Mouse (Mus musculus): ENCODE measurements around the gene Hras. TPM values are rescaled to one million over a fixed set of nuclear protein-coding genes. Genes with fewer than 3 reads are reported as not detected.
A peak's percentile ranks its signal among the peaks of the same experiment; 100 is the strongest.

The Hras gene
- total and polyA plus RNA-seq, 3 experiments = 29.3 to 38.9 (median 32.7) TPM

DNA sequence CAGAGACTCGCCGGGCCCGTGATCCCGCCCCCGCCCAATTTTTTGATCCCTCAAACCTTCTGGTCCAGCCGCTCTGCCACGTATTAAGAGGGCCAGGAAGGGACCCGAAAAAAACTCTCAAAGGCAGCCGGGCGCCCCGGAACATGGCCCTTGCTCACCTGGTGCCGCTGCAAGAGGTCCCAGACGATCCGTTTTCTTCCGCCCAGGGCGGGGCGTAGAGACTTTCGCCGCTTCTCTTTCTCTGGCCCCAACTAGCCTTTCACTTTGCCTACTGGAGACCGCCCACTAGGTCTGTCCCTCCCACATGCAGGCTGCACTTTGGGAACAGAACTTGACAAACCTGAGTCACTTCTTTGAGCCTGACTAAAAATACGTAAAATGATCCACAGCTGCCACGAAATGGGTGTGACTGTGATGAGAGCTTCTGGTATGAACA, 25.3 kb downstream of the Hras start:
- H3K4me1 ChIP-seq (ENCODE audit: insufficient read depth, low read depth, low read length) = peaks cover 70% of the 10 kb centered on the region
- H3K36me3 ChIP-seq (replicated peaks) = peaks cover 37% of the 10 kb centered on the region
- H3K9me3 ChIP-seq (replicated peaks) = no peaks in the 10 kb centered on the region
- TF ChIP-seq GATA2 (IDR thresholded peaks at IDR 0.05; ENCODE audit: borderline replicate concordance, low read depth, low read length) (no peak), POLR2AphosphoS5 (IDR thresholded peaks at IDR 0.05; ENCODE audit: insufficient replicate concordance, low read depth, low read length) (no peak), CTCF (IDR thresholded peaks at IDR 0.05; ENCODE audit: low read depth, low read length) (no peak), TAL1 (conservative IDR thresholded peaks at IDR 0.05; ENCODE audit: low read depth, low read length) (no peak), GATA1 (IDR thresholded peaks at IDR 0.05; ENCODE audit: borderline replicate concordance, low read length) (no peak)
- peak overlapping the region; percentile 72 for H3K4me3 ChIP-seq (ENCODE audit: low read depth, low read length)
- DNase-seq (ENCODE audit: low spot score) (peak; percentile 71), ATAC-seq (ENCODE audit: extremely low read depth, insufficient number of reproducible peaks, low FRiP score, poor library complexity, severe bottlenecking) (peak; percentile 72)
- H3K27me3 ChIP-seq (ENCODE audit: insufficient read depth, low read length) = peaks cover 4% of the 10 kb centered on the region; the same call in 1 of the 2 replicates

DNA sequence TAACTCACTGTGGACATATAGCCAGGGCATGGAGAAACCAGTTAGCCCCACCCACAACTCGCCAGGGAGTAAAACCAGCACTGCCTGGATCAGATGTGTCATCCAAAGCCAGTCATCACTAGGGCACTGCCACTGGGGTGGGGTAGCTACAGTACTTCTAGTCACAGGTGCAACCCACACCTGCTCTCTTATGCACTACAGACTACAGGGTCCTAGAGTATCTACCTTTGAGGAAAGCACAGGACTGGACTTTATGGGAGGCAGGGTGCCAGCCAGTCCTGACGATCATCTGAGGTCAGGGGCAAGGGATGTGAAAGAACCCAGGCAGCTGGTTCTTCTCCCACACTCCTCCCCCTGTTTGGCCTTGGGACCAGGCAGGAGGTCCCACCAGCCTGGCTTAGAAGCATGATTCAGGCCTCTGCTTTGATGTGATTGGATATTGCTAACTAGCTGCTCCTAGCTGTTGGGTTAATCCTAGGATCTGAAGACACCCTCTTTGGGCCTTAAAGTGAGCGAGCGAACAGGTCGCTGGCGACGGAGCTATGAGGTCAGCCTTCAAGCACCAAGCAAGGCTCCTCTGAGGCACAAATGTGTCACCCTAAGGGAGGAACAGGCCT, 25.8 kb downstream of the Hras start:
- H3K4me1 ChIP-seq (ENCODE audit: insufficient read depth, low read depth, low read length) = peaks cover 65% of the 10 kb centered on the region
- ATAC-seq (ENCODE audit: extremely low read depth, insufficient number of reproducible peaks, low FRiP score, poor library complexity, severe bottlenecking) (no peak), DNase-seq (ENCODE audit: low spot score) (peak; percentile 45)
- H3K9me3 ChIP-seq (replicated peaks) = no peaks in the 10 kb centered on the region
- H3K36me3 ChIP-seq (replicated peaks) = peaks cover 42% of the 10 kb centered on the region
- TF ChIP-seq CTCF (IDR thresholded peaks at IDR 0.05; ENCODE audit: low read depth, low read length) (no peak), GATA1 (IDR thresholded peaks at IDR 0.05; ENCODE audit: borderline replicate concordance, low read length) (no peak), TAL1 (conservative IDR thresholded peaks at IDR 0.05; ENCODE audit: low read depth, low read length) (no peak), GATA2 (IDR thresholded peaks at IDR 0.05; ENCODE audit: borderline replicate concordance, low read depth, low read length) (no peak), POLR2AphosphoS5 (IDR thresholded peaks at IDR 0.05; ENCODE audit: insufficient replicate concordance, low read depth, low read length) (no peak)
- peak overlapping the region; percentile 72 for H3K4me3 ChIP-seq (ENCODE audit: low read depth, low read length)
- H3K27me3 ChIP-seq (ENCODE audit: insufficient read depth, low read length) = peaks cover 4% of the 10 kb centered on the region; the same call in 1 of the 2 replicates

DNA sequence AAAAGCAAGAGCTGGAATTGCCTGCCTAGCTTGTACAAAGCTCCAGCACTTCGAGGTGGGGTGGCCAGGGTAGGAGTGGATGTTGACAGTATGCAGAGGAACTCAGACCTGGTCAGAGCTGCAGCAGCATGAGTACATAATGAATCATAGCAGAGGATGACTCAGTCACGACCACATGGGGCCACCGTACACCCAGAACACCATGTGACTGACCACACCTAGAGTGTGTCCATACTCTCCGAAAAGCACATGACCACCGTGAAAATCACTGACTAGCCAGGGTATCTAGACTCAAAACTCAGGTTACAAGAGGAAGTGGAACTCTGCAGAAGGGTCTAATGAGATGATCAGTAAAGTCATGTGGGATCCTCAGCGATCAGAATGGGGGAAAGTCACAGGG, 29.0 kb downstream of the Hras start:
- H3K4me3 ChIP-seq (ENCODE audit: low read depth, low read length) = no peak overlapping the region
- H3K4me1 ChIP-seq (ENCODE audit: insufficient read depth, low read depth, low read length) = peaks cover 49% of the 10 kb centered on the region
- H3K9me3 ChIP-seq (replicated peaks) = no peaks in the 10 kb centered on the region
- ATAC-seq (ENCODE audit: extremely low read depth, insufficient number of reproducible peaks, low FRiP score, poor library complexity, severe bottlenecking) = peak; percentile 48; the same call in 1 of the 2 replicates
- peaks cover 73% of the 10 kb centered on the region for H3K36me3 ChIP-seq (replicated peaks)
- TF ChIP-seq GATA1 (IDR thresholded peaks at IDR 0.05; ENCODE audit: borderline replicate concordance, low read length) = no peak
- TF ChIP-seq POLR2AphosphoS5 (IDR thresholded peaks at IDR 0.05; ENCODE audit: insufficient replicate concordance, low read depth, low read length) = no peak
- TF ChIP-seq CTCF (IDR thresholded peaks at IDR 0.05; ENCODE audit: low read depth, low read length) = no peak
- TF ChIP-seq GATA2 (IDR thresholded peaks at IDR 0.05; ENCODE audit: borderline replicate concordance, low read depth, low read length) = no peak
- no peaks in the 10 kb centered on the region for H3K27me3 ChIP-seq (ENCODE audit: insufficient read depth, low read length)
- no peak for DNase-seq (ENCODE audit: low spot score)

DNA sequence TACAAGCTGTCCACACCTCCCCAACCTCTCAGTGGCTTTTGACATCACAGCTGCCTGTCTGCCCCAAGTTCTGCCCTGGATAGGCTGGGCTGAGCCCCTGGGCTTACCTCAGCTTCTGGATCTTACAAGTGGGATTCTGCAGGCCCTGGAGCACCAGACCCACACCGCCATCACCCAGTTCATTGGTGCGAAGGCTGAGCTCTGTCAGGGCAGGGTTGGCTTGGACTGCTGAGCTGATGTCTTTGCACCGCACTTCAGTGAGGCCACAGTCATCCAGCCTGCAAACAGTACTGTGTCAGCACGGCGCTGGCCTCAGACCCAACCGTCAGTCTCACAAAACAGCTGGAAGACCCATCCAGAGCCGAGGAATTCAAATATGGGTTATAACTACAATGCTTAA, 29.4 kb downstream of the Hras start:
- Histone ChIP-seq H3K4me3 (ENCODE audit: low read depth, low read length) (no peak overlapping the region), H3K27me3 (ENCODE audit: insufficient read depth, low read length) (no peaks in the 10 kb centered on the region), H3K4me1 (ENCODE audit: insufficient read depth, low read depth, low read length) (peaks cover 45% of the 10 kb centered on the region), H3K36me3 (replicated peaks) (peaks cover 76% of the 10 kb centered on the region), H3K9me3 (replicated peaks) (no peaks in the 10 kb centered on the region)
- no peak for ATAC-seq (ENCODE audit: extremely low read depth, insufficient number of reproducible peaks, low FRiP score, poor library complexity, severe bottlenecking)
- no peak for DNase-seq (ENCODE audit: low spot score)
- TF ChIP-seq POLR2AphosphoS5 (IDR thresholded peaks at IDR 0.05; ENCODE audit: insufficient replicate concordance, low read depth, low read length) (no peak), GATA1 (IDR thresholded peaks at IDR 0.05; ENCODE audit: borderline replicate concordance, low read length) (no peak), GATA2 (IDR thresholded peaks at IDR 0.05; ENCODE audit: borderline replicate concordance, low read depth, low read length) (no peak), CTCF (IDR thresholded peaks at IDR 0.05; ENCODE audit: low read depth, low read length) (no peak)

DNA sequence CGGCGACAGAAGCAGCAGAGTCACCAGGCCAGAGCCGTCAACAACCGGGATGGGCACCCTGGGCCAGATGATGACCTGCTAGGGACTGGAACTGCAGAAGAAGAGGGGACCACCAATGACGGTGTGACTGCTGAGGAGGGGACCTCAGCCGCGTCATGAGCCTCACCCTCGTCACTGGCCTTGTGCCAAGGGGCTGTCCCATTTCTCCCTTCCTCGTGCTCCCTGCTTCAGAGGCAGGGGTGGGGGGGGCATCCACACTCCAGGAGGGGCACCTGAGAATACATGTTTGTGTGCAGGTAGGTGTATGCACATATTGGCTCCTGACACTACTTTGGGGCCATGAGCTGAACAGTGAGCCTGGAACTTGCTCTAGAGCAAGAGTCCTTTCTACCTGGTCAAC, 38.4 kb downstream of the Hras start:
- ATAC-seq (ENCODE audit: extremely low read depth, insufficient number of reproducible peaks, low FRiP score, poor library complexity, severe bottlenecking) (no peak), DNase-seq (ENCODE audit: low spot score) (no peak)
- Histone ChIP-seq H3K9me3 (replicated peaks) (no peaks in the 10 kb centered on the region), H3K4me1 (ENCODE audit: insufficient read depth, low read depth, low read length) (no peaks in the 10 kb centered on the region), H3K36me3 (replicated peaks) (peaks cover 89% of the 10 kb centered on the region), H3K27me3 (ENCODE audit: insufficient read depth, low read length) (no peaks in the 10 kb centered on the region), H3K4me3 (ENCODE audit: low read depth, low read length) (no peak overlapping the region)
- TF ChIP-seq GATA2 (IDR thresholded peaks at IDR 0.05; ENCODE audit: borderline replicate concordance, low read depth, low read length) (no peak), GATA1 (IDR thresholded peaks at IDR 0.05; ENCODE audit: borderline replicate concordance, low read length) (no peak), CTCF (IDR thresholded peaks at IDR 0.05; ENCODE audit: low read depth, low read length) (no peak), TAL1 (conservative IDR thresholded peaks at IDR 0.05; ENCODE audit: low read depth, low read length) (no peak), POLR2AphosphoS5 (IDR thresholded peaks at IDR 0.05; ENCODE audit: insufficient replicate concordance, low read depth, low read length) (no peak)

DNA sequence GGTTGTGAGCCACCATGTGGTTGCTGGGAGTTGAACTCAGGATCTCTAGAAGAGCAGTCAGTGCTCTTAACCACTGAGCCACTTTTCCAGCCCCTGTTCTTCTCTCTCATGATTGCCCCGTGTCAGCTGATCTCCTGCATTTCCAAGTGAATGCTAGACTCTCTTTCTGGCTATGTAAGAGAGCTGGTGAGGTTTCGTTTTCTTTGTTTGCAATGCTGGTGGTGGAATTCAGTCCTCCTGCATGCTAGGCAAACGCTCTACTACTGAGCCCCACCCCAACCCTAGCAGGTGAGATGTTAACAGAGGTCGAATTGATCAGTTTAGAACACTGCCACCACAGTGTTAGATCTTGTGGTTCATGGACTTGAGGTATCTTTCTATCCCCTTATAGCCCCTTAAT, 45.2 kb downstream of the Hras start:
- no peak overlapping the region for H3K4me3 ChIP-seq (ENCODE audit: low read depth, low read length)
- H3K36me3 ChIP-seq (replicated peaks) = peaks cover 93% of the 10 kb centered on the region
- DNase-seq (ENCODE audit: low spot score) = no peak

More for the DNA sequence above, 45.2 kb downstream of the Hras start:
- TF ChIP-seq TAL1 (conservative IDR thresholded peaks at IDR 0.05; ENCODE audit: low read depth, low read length) (no peak), GATA1 (IDR thresholded peaks at IDR 0.05; ENCODE audit: borderline replicate concordance, low read length) (no peak)
- H3K9me3 ChIP-seq (replicated peaks) = no peaks in the 10 kb centered on the region
- H3K27me3 ChIP-seq (ENCODE audit: insufficient read depth, low read length) = no peaks in the 10 kb centered on the region
- no peak for ATAC-seq (ENCODE audit: extremely low read depth, insufficient number of reproducible peaks, low FRiP score, poor library complexity, severe bottlenecking)
- peaks cover 7% of the 10 kb centered on the region; the same call in 1 of the 2 replicates for H3K4me1 ChIP-seq (ENCODE audit: insufficient read depth, low read depth, low read length)
